Mouse (Mus musculus) ES-Bruce4 (cell line): ENCODE measurements at regions not wholly inside any gene's neighbourhood (a gene's known extent, or its start where the extent isn't known, plus 50 kb on each side); places are given as distances from the start of the nearest gene placed in this dataset.

ENCODE experiments used
- CTCF ChIP-seq: IDR thresholded peaks from one replicate; pipeline ENCODE4 v1.8.1; 2011; ENCODE audit warnings: low read depth, low read length
- EP300 ChIP-seq: IDR thresholded peaks from 2 replicates; pipeline ENCODE4 v1.6.1; 2011; ENCODE audit warnings: low read depth, low read length; ENCODE audit not compliant: insufficient read depth
- POLR2A ChIP-seq: IDR thresholded peaks from one replicate; pipeline ENCODE4 v1.8.1; 2011; ENCODE audit warnings: low read length; ENCODE audit not compliant: insufficient read depth

- TF ChIP-seq CTCF (no peak), POLR2A (no peak), EP300 (no peak)
These were observed 1124.4 kb upstream of the 2610301B20Rik start for GRCm38 (mm10) chr4:9749877-9750276.
